Mouse (Mus musculus) stomach, postnatal 0 days (tissue): ENCODE data around the gene Ptprm.

Source experiments
- CTCF ChIP-seq: IDR thresholded peaks from 2 replicates; pipeline ENCODE4 v1.5.1; 2016; ENCODE audit warnings: antibody characterized with exemption, low read depth, mild to moderate bottlenecking, moderate library complexity
- EP300 ChIP-seq: optimal IDR thresholded peaks from 2 replicates; pipeline ENCODE3; 2016; ENCODE audit warnings: antibody characterized with exemption

DNA sequence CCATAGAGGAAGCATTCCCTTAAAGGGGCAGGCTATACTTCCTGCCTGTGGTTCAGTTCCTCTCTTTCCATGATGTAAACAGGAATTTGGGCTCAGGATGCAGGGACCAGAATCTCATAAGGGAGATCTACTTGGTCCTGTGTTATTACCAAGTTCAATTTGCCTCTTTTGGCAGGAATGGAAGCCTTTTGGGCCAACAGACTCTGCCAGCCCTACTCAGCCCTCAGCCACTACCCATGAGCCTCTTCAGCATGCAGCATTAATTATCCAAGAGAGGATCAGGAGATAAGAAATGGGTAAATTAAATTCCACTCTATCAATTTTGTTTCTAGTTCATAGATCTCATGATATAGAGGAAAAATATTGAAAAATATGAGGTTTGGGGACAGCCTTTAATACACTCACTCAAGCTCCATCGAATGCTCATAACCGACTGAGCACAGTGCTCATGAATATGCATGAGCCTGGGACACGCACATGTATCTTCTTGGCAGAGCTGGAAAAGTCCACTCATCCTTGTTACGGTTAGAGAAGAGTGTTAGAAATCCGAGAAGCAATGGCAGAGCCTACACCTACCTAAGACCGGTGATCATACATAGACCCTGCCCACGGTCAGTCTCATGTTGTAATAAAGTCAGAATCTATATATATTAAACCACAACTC, 197.0 kb downstream of the Ptprm start:
- TF ChIP-seq EP300 (no peak), CTCF (no peak)
